Mouse (Mus musculus) ES-Bruce4 (cell line): ENCODE measurements around the gene Col4a4.

ENCODE experiments used
- CTCF ChIP-seq: IDR thresholded peaks from one replicate; pipeline ENCODE4 v1.8.1; 2011; ENCODE audit warnings: low read depth, low read length
- EP300 ChIP-seq: IDR thresholded peaks from 2 replicates; pipeline ENCODE4 v1.6.1; 2011; ENCODE audit warnings: low read depth, low read length; ENCODE audit not compliant: insufficient read depth
- POLR2A ChIP-seq: IDR thresholded peaks from one replicate; pipeline ENCODE4 v1.8.1; 2011; ENCODE audit warnings: low read length; ENCODE audit not compliant: insufficient read depth

GRCm38 (mm10) chr1:82440123-82440522 is 146.5 kb downstream of the Col4a4 start:
- no peak for TF ChIP-seq POLR2A
- TF ChIP-seq CTCF, result no peak
- TF ChIP-seq EP300, result no peak
